Mouse (Mus musculus) liver, postnatal 0 days (tissue): ENCODE measurements around the gene Spock1.

ENCODE experiments used
- CTCF ChIP-seq: sonication (generic); IDR thresholded peaks from 2 replicates; pipeline ENCODE4 v1.5.1; 2016; ENCODE audit warnings: antibody characterized with exemption, low read depth
- EP300 ChIP-seq: IDR thresholded peaks from 2 replicates; pipeline ENCODE4 v1.6.1; 2016; ENCODE audit warnings: antibody characterized with exemption, low read depth, mild to moderate bottlenecking

- no peak for TF ChIP-seq CTCF
- no peak for TF ChIP-seq EP300
These were observed 173.6 kb downstream of the Spock1 start for GRCm38 (mm10) chr13:57734549-57734948.
